Mouse (Mus musculus) layer of hippocampus, adult 11-12 months (tissue): ENCODE measurements around the gene C530008M17Rik.

Experiments
- DNase-seq: peaks from one replicate; pipeline ENCODE4 v3.0.0; 2022; ENCODE audit warnings: low spot score

C530008M17Rik gene

GRCm38 (mm10) chr5:76839786-76840185, 183.5 kb downstream of the C530008M17Rik start:
- no peak for DNase-seq

GRCm38 (mm10) chr5:76841859-76842258, 185.5 kb downstream of the C530008M17Rik start:
- DNase-seq: no peak

- DNase-seq: peak; percentile 73
Measured at GRCm38 (mm10) chr5:76843448-76843847, 187.1 kb downstream of the C530008M17Rik start.

- DNase-seq: no peak
Measured at GRCm38 (mm10) chr5:76843851-76844419, 187.6 kb downstream of the C530008M17Rik start.

DNA sequence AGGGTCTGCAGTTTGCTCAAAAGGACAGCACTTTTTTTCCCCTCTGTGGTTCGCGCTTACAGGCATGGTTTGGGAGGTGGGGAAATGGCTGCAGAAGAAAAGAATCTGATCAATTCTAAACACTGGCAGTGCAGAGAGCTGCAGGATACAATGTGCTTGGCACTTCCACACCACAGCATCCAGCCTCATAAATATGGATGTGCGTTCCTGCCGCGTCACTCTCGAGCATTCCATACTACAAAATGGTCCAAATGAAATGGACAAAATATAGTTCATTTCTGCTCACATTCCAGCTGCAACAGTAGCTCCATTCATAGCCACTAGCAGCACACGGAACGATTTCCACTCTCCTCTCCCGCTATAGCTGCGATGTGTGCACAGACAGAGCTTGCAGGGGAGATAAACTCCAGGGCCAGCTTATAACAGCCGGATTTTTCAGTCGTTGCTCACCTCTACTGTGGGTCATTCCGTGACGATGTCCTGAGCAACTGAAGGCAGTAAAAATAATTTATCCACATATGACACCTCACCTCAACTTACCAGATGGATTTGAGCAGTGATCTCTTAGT, 188.4 kb downstream of the C530008M17Rik start:
- DNase-seq: no peak

DNA sequence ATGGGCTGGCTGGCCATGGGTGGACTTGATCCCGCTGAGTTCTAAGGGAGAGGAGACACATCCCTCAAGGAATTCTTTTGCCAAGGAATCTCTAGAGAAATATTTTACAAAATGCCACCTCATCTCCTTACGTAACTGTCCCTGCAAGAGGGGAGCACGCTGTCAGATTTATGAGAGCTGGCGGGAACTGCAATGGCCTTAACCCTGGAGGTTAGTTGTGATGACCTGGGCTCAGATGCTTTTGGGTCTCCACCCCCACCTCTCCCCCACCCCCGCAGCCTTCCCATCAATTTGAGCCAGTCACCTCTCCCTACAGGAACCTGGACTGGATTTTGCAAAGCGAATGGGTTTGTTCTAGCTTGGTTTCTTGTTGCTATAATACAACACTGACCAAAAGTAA, 190.8 kb downstream of the C530008M17Rik start:
- no peak for DNase-seq

GRCm38 (mm10) chr5:76851316-76851715, 195.0 kb downstream of the C530008M17Rik start:
- DNase-seq: no peak

DNA sequence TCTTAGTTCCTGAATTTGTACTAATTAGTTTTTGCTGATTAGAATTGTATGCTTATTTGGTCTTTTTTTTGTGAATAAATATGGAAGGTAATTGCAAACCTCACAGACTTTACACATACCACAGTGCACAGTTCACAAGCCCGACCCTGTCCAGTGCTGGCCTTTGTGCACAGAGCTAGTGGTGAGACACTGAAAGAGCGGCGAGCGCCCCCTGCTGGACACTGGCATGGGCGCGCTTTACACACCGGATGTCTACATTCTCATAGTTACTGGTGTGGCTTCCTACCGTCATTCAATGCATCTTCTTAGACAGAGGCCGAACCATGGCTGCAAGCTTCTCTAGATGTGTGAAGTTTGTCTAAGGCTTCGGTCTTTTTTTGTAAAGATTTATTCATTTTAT, 197.2 kb downstream of the C530008M17Rik start:
- DNase-seq: peak; percentile 82

- peak; percentile 37 for DNase-seq
Measured at GRCm38 (mm10) chr5:76855829-76856600, 199.7 kb downstream of the C530008M17Rik start.

DNA sequence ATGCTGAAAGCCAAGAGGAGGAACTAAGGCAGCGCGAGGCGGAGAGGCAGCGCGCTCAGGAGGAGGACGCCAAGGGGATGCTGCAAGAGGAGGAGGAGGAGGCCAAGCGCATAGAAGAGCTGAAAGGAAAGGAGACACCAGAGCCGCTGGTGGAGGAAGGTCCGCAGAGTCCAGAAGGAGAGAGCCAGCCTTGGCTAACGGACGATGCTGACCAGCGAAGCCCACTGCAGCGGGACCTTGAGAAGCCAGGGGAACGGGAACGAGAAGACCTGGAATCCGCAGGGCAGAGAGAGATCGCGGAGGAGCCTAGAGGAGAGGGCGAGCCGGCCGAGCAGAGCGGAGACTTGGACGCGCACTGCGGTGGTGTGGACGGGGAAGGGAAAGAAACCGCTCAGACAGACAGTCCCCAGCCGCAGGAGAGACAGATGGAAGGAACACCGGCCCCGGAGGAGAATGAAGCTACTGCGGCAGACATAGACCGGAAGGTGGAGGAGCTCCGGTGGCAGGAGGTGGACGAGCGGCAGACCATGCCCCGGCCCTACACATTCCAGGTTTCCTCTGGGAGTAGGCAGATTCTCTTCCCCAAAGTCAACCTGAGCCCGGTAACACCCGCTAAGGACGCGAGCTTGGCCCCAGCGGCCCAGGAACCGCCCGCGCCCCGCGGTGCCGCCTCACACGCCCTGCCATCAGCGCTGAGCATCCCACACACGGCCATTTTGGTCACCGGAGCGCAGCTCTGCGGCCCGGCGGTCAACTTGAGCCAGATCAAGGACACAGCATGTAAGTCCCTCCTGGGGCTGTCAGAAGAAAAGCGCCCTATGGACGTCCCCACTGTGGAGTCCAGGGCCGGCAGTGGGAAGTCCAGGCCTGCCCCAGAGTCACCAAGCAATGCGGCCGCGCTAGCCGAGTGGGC, 201.0 kb downstream of the C530008M17Rik start:
- no peak for DNase-seq

DNA sequence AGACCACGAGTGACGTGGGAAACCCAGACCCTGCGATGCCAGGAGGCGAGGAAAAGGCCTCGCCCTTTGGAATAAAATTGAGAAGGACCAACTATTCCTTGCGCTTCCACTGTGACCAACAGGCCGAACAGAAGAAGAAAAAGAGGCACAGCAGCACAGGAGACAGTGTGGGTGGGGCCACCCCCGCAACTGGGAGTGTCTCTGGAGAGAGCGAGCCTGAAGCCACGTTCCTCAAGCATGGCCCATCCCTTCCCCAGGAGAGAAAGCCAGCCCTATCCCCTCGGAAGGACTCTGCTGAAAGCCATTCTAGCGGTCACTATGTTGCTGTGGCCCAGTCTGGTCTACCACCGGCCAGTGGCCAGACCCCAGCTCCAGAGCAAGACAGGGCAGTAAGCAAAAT, 202.1 kb downstream of the C530008M17Rik start:
- DNase-seq: no peak

- DNase-seq: no peak
Measured at GRCm38 (mm10) chr5:76866819-76867218, 210.5 kb downstream of the C530008M17Rik start.

- no peak for DNase-seq
Measured at GRCm38 (mm10) chr5:76868693-76869286, 212.5 kb downstream of the C530008M17Rik start.

GRCm38 (mm10) chr5:76869553-76869952, 213.2 kb downstream of the C530008M17Rik start:
- DNase-seq: no peak

- DNase-seq: no peak
Measured at GRCm38 (mm10) chr5:76876106-76876758, 219.9 kb downstream of the C530008M17Rik start.

- DNase-seq: no peak
Measured at GRCm38 (mm10) chr5:76884107-76884506, 227.8 kb downstream of the C530008M17Rik start.

GRCm38 (mm10) chr5:76887011-76887410, 230.7 kb downstream of the C530008M17Rik start:
- DNase-seq: no peak

GRCm38 (mm10) chr5:76892608-76893007, 236.3 kb downstream of the C530008M17Rik start:
- no peak for DNase-seq

DNA sequence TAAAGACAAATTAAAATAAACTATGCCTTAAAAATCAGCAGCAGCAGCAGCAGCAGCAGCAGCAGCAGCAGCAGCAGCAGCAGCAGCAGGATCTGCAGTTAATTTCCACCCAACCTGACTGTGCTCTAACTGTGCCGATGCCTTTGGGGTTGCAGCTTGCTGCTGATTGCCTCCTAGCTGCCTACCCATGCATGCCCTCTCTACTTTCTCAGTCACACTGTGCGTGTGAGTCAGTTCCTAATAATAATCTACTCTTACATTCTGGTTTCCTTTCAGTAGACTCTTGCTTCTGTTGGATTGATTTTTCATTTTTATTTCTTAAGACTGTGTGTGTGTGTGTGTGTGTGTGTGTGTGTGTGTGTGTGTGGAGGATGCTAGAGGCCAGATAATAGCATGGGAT, 236.8 kb downstream of the C530008M17Rik start:
- DNase-seq: no peak

GRCm38 (mm10) chr5:76902131-76902530, 245.8 kb downstream of the C530008M17Rik start:
- no peak for DNase-seq

DNA sequence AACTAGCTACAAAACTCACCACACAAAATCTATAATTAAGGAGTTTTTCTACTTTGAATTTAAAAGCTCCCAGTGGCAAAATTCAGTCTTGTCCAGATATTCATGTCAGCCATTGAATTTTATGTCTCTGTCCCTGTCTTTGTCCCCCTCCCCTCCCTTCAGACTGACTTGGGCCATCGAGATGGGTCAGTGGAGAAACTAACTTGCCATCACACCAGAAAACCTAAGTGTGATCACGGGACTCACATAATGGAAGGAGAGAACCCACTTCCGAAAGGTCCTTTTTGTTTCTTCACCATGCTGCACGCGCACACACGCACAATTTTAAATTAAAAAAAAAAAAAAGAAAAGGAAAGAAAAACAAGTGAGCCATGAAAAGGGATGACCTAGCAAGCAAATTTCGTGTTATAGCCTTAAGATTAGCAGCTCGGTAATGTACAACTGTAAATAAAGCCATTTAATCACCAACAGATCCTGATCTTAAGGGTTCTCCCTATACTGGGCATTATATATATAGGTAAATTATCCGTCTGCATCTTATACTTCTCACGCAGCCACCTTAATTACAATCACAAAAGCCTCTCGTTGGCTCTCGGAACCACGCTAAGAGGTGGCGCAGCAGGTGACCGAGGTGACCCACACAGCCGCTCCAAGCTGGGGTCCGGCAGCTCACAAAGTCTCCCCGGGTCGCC, 248.5 kb downstream of the C530008M17Rik start:
- DNase-seq: no peak
